Mouse (Mus musculus) urinary bladder, postnatal 10 days (tissue): ENCODE results near the gene Slc25a10.

Experiments
- DNase-seq: peaks from one replicate; pipeline ENCODE4 v3.0.0; 2022; ENCODE audit warnings: low spot score

The Slc25a10 gene

GRCm38 (mm10) chr11:120484265-120484981 lies 7.2 kb upstream of the Slc25a10 start, which contains the start of gene Mrpl12:
TSS of gene Mrpl12 (plus strand) at chr11:120484613.
- DNase-seq, result peak; percentile 57

DNA sequence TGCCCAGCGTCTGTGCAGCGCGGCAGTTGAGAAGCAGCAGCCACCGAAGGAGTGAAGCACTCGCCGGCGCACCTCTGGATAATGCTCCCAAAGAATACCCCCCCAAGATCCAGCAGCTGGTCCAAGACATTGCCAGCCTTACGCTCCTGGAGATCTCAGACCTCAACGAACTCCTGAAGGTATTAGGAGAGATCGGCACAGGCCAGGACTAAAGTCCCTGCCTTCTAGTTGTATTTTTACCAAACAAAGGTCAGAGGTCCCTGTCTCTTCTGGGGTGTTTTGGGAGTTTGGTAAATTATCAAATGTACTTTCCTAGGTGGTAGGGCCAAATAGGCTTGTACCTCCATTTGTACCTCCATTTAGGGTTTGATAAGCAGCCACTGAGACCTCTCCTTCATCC lies 6.4 kb upstream of the Slc25a10 start:
- no peak for DNase-seq

GRCm38 (mm10) chr11:120488516-120488915 lies 3.1 kb upstream of the Slc25a10 start:
- DNase-seq, result no peak

- DNase-seq, result no peak
Measured at GRCm38 (mm10) chr11:120489054-120489761, 2.4 kb upstream of the Slc25a10 start.

DNA sequence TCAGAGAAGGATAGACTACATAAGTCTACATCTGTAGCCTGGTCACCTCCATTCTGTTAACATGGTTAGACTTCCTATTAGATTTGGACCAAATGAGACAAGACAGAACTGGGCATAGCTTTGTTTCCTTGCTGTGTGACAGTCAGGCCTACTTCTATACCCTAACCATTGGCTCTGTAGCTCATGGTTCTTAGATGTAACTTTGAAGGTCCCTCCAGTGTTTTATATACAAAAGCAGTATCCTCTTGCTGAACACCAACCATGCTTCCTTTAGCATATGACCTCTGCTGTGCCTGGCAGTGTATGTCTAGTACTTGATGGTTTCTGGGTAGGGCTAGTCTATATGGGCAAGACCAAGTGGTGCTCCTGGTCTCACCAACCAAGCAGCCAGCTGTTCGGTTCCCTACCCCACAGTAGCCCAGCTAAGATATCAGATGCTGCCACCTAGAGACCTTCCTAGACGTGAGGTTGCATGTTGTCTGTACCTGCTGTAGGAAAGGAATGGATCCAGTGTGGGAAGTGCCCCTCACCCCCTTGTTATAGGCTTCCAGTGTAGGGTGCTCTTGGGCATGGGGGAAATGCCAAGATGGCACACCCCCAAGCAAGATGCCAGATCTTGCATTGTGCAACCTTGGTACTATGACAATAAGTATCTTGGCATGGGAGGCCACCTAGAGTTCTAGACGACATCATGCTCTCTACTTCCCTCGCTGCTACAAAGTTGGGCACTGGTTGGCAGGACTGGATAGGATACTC lies 1.2 kb upstream of the Slc25a10 start:
- DNase-seq, result no peak

GRCm38 (mm10) chr11:120492024-120492877 lies 611 bp downstream of the Slc25a10 start:
- no peak for DNase-seq

GRCm38 (mm10) chr11:120492878-120493203 lies 1.2 kb downstream of the Slc25a10 start:
- no peak for DNase-seq

DNA sequence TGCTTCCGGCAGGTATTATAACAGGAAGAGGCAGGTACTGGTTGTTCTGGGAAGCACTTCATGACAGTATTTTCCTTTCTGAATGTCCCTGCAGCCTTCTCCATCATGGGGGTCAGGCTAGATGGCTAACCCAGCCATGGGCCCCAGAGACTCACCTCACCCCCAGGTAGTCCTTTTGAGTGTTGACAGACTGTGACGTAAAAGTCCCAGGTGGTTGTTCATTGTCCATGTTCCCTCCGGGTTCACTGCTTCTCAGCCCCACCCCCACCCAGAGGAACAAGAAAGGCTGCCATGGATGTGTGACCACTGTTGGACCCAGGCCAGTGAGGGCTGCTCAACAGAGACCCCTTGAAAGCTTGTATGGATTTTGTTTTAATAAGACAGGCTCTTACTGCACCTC lies 1.7 kb downstream of the Slc25a10 start:
- no peak for DNase-seq

GRCm38 (mm10) chr11:120493911-120494310 lies 2.3 kb downstream of the Slc25a10 start:
- no peak for DNase-seq

DNA sequence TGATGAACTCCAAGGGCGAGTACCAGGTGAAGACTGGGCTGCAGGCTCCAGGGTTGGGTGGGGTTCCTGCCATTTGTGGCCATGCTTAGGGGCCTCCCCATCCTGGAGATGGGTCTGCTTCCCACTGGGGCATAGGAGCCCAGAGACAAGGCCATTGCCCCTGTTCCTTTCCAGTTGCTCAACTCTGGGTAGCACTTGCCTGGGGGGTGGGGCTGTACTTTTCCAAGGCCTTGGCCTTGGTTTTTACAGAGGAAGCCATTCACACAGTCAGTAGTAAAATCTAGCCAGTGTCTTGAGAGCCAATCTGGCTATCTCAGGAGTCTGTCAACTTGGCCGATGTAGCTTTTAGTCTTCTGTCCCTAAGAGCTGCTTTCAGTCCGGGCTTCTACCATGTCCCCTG lies 5.8 kb downstream of the Slc25a10 start:
- DNase-seq, result no peak

DNA sequence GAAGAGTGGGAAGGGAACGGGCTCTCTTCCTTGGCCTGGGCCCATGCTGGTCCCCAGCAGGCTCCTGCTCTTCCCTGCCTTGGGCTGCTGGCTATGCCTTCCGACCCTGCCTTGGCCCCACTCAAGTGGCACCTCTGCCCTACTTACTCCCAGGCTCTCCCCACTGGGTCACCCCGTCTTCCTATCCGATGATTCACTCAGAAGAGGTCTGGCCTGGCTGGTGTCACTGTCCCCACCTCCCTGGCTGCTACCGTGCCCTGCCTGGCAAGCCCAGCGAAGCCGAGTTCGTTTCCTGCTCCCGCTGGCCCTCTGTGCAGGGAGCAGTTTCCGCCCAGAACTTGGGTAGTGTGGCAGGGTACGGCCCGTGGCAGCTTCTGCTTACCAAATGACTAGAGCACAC lies 6.6 kb downstream of the Slc25a10 start:
- DNase-seq, result no peak

- no peak for DNase-seq
Measured at GRCm38 (mm10) chr11:120498891-120499290, 7.3 kb downstream of the Slc25a10 start.

- DNase-seq, result no peak
Measured at GRCm38 (mm10) chr11:120499894-120500293, 8.3 kb downstream of the Slc25a10 start.

- no peak for DNase-seq
Measured at GRCm38 (mm10) chr11:120500357-120500756, 8.7 kb downstream of the Slc25a10 start.

GRCm38 (mm10) chr11:120501018-120501417 lies 9.4 kb downstream of the Slc25a10 start:
- no peak for DNase-seq

DNA sequence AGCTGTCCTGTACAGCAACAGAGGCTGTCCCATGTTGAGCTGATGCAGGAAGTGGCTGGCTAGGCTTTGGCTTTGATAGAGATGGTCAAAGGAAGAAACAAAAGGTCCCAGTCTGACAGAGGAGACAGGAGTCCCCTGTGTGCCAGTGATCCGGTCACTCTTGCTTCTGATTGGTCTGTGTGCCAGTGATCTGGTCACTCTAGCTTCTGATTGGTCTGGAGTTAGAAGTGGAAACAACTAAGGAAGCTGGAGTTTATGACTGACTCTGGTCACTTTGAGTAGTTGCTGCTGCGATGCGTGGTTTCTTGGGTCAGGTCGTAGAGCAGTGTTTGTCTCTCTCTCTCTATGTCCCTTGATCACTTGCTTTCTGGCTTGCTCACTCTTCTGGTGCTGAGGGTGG lies 10.1 kb downstream of the Slc25a10 start:
- no peak for DNase-seq

- no peak for DNase-seq
Measured at GRCm38 (mm10) chr11:120505661-120506060, 14.0 kb downstream of the Slc25a10 start.

- DNase-seq, result no peak
Measured at GRCm38 (mm10) chr11:120506899-120507298, 15.3 kb downstream of the Slc25a10 start.

DNA sequence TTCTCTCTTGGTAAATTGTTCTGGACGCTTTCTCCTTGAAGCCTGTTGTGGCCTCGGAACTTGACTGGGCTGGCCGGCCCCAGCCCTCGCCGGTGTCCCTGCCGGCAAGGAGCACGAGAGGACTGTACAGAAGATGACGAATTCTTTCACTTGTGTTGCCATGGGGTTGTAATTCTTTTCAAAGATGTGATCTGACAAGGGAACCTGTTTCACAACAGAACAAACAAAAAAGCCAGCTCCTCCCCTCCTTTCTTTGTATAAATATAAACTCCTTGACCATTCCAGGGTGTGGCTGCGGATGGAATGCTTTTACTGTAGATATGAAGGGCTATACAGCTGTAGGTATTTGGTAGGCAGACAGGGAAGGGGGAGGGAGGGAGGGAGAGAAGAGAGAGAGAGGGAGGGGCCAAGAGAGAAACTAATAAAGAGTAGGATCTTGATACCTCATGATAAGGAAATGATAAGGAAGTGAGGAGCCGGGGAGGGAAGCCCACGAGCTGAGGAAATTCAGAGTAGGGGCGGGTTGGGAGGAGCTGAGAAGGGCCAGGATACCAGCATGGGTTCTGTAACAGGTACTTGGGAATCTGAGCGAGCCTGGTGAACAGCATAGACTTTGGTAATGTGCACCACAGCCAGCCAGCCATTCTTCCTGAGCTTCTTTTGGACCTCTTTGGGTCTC lies 16.1 kb downstream of the Slc25a10 start:
- no peak for DNase-seq

GRCm38 (mm10) chr11:120508290-120508870 lies 16.7 kb downstream of the Slc25a10 start:
- no peak for DNase-seq

- no peak for DNase-seq
Measured at GRCm38 (mm10) chr11:120509940-120510339, 18.3 kb downstream of the Slc25a10 start.
